Mouse (Mus musculus) gastrocnemius, adult 8-10 months (tissue): Measurements from ENCODE around the gene Art3. TPM values are rescaled to one million over a fixed set of nuclear protein-coding genes. Genes with fewer than 3 reads are reported as not detected.

Source experiments
- DNase-seq, 2 experiments: peaks; one replicate each; pipeline ENCODE4 v3.0.0; 2022; ENCODE audit warnings: low spot score in 2 of 2
- total RNA-seq, 4 experiments: library from RNA; stranded (reverse); gene quantifications; 2 replicates each; pipeline ENCODE4 v1.2.4; 2022

Art3 gene
- total RNA-seq, 4 experiments from 2014 or later = 404 to 480 (median 430) TPM

GRCm38 (mm10) chr5:92376795-92377405, 45.3 kb downstream of the Art3 start:
- no peak for DNase-seq

- peak; percentile 62 to 71 for DNase-seq
Observed at GRCm38 (mm10) chr5:92381550-92382348, 50.1 kb downstream of the Art3 start.

GRCm38 (mm10) chr5:92382349-92382679, 50.7 kb downstream of the Art3 start:
- DNase-seq = no peak

GRCm38 (mm10) chr5:92383747-92384146, 52.1 kb downstream of the Art3 start:
- peak; percentile 49 to 75 for DNase-seq

- DNase-seq = no peak
Observed at GRCm38 (mm10) chr5:92384855-92385254, 53.2 kb downstream of the Art3 start.

- DNase-seq = no peak
Observed at GRCm38 (mm10) chr5:92386102-92386501, 54.5 kb downstream of the Art3 start.

GRCm38 (mm10) chr5:92386643-92387042, 55.0 kb downstream of the Art3 start:
- DNase-seq = peak; percentile 54 to 67

- peak; percentile 51 to 54 for DNase-seq
Observed at GRCm38 (mm10) chr5:92387433-92387832, 55.8 kb downstream of the Art3 start.

- no peak for DNase-seq
Observed at GRCm38 (mm10) chr5:92389977-92390376, 58.4 kb downstream of the Art3 start.

- DNase-seq = peak; percentile 34 to 59
Observed at GRCm38 (mm10) chr5:92390615-92391014, 59.0 kb downstream of the Art3 start.

- no peak for DNase-seq
Observed at GRCm38 (mm10) chr5:92392542-92392941, 60.9 kb downstream of the Art3 start.

- DNase-seq = no peak
Observed at GRCm38 (mm10) chr5:92393863-92394262, 62.2 kb downstream of the Art3 start.

GRCm38 (mm10) chr5:92395764-92396163, 64.1 kb downstream of the Art3 start:
- DNase-seq = no peak

GRCm38 (mm10) chr5:92396476-92396875, 64.8 kb downstream of the Art3 start:
- DNase-seq = no peak

- peak; percentile 59 to 65 for DNase-seq
Observed at GRCm38 (mm10) chr5:92398153-92398552, 66.5 kb downstream of the Art3 start.

GRCm38 (mm10) chr5:92402816-92403215, 71.2 kb downstream of the Art3 start:
- DNase-seq = no peak

GRCm38 (mm10) chr5:92403562-92404399, 72.2 kb downstream of the Art3 start:
- no peak for DNase-seq

- DNase-seq = no peak
Observed at GRCm38 (mm10) chr5:92404400-92404678, 72.7 kb downstream of the Art3 start.

- no peak for DNase-seq
Observed at GRCm38 (mm10) chr5:92409361-92410155, 77.9 kb downstream of the Art3 start.

GRCm38 (mm10) chr5:92410486-92410885, 78.9 kb downstream of the Art3 start:
- no peak for DNase-seq

- DNase-seq = no peak
Observed at GRCm38 (mm10) chr5:92411461-92412140, 80.0 kb downstream of the Art3 start.
